Mouse (Mus musculus): ENCODE data around the gene Kdm5a. TPM values are rescaled to one million over a fixed set of nuclear protein-coding genes. Genes with fewer than 3 reads are reported as not detected.

Gene Kdm5a
- polyA plus RNA-seq, 1 experiment from 2014 or later: 32.7 TPM

GRCm38 (mm10) chr6:120343992-120344391, 19.9 kb upstream of the Kdm5a start:
- H3K36me3 ChIP-seq (ENCODE audit: insufficient read depth, low read length): peaks cover 6% of the 10 kb centered on the region; the same call in 1 of the 2 replicates

GRCm38 (mm10) chr6:120349018-120349417, 14.9 kb upstream of the Kdm5a start:
- Histone ChIP-seq H3K4me2 (replicated peaks; ENCODE audit: low read depth, low read length) (no peak overlapping the region), H3K27me3 (replicated peaks; ENCODE audit: insufficient read depth, low read length) (no peaks in the 10 kb centered on the region), H3K9ac (replicated peaks; ENCODE audit: low read depth) (no peak overlapping the region), H3K4me1 (ENCODE audit: insufficient read depth, low read depth, low read length) (no peaks in the 10 kb centered on the region), H3K4me3 (ENCODE audit: low read depth, low read length) (no peak overlapping the region), H3K36me3 (ENCODE audit: insufficient read depth, low read length) (peaks cover 9% of the 10 kb centered on the region; the same call in 1 of the 2 replicates), H3K27ac (ENCODE audit: low read length) (no peak overlapping the region), H3K9me3 (ENCODE audit: low read length) (no peaks in the 10 kb centered on the region)
- DNase-seq (ENCODE audit: low spot score) (no peak), ATAC-seq (no peak)
- TF ChIP-seq EP300 (IDR thresholded peaks at IDR 0.05) (no peak), CTCF (IDR thresholded peaks at IDR 0.05) (no peak)
- WGBS: 83% methylated on average over 3 of the region's 3 CpGs

More at GRCm38 (mm10) chr6:120343992-120344391, 19.9 kb upstream of the Kdm5a start:
- H3K27me3 ChIP-seq (replicated peaks; ENCODE audit: insufficient read depth, low read length): no peaks in the 10 kb centered on the region
- no peak overlapping the region for H3K9ac ChIP-seq (replicated peaks; ENCODE audit: low read depth)
- DNase-seq (ENCODE audit: low spot score) (no peak), ATAC-seq (no peak)
- H3K27ac ChIP-seq (ENCODE audit: low read length): no peak overlapping the region
- WGBS: 42% methylated on average over 1 of the region's 1 CpGs
- no peak overlapping the region for H3K4me3 ChIP-seq (ENCODE audit: low read depth, low read length)
- H3K4me2 ChIP-seq (replicated peaks; ENCODE audit: low read depth, low read length): no peak overlapping the region
- H3K9me3 ChIP-seq (ENCODE audit: low read length): no peaks in the 10 kb centered on the region
- H3K4me1 ChIP-seq (ENCODE audit: insufficient read depth, low read depth, low read length): no peaks in the 10 kb centered on the region
- TF ChIP-seq EP300 (IDR thresholded peaks at IDR 0.05) (no peak), CTCF (IDR thresholded peaks at IDR 0.05) (no peak)

- TF ChIP-seq CTCF (IDR thresholded peaks at IDR 0.05): no peak
- no peak for DNase-seq (ENCODE audit: low spot score)
- 22% methylated on average over 5 of the region's 5 CpGs for WGBS
- peak overlapping the region; percentile 50 for H3K4me3 ChIP-seq (ENCODE audit: low read depth, low read length)
- no peaks in the 10 kb centered on the region for H3K9me3 ChIP-seq (ENCODE audit: low read length)
- H3K27ac ChIP-seq (ENCODE audit: low read length): peak overlapping the region; percentile 79
- peak overlapping the region; percentile 52 for H3K9ac ChIP-seq (replicated peaks; ENCODE audit: low read depth)
- no peaks in the 10 kb centered on the region for H3K4me1 ChIP-seq (ENCODE audit: insufficient read depth, low read depth, low read length)
- H3K27me3 ChIP-seq (replicated peaks; ENCODE audit: insufficient read depth, low read length): no peaks in the 10 kb centered on the region
- H3K36me3 ChIP-seq (ENCODE audit: insufficient read depth, low read length): no peaks in the 10 kb centered on the region
- peak overlapping the region; percentile 62 for H3K4me2 ChIP-seq (replicated peaks; ENCODE audit: low read depth, low read length)
- ATAC-seq: no peak
Measured at GRCm38 (mm10) chr6:120356478-120356877, 7.4 kb upstream of the Kdm5a start.

- H3K4me2 ChIP-seq (replicated peaks; ENCODE audit: low read depth, low read length): peak overlapping the region; percentile 62
- H3K9me3 ChIP-seq (ENCODE audit: low read length): no peaks in the 10 kb centered on the region
- no peaks in the 10 kb centered on the region for H3K36me3 ChIP-seq (ENCODE audit: insufficient read depth, low read length)
- ATAC-seq (peak; percentile 100), DNase-seq (ENCODE audit: low spot score) (peak; percentile 99)
- no peaks in the 10 kb centered on the region for H3K27me3 ChIP-seq (replicated peaks; ENCODE audit: insufficient read depth, low read length)
- WGBS: under 1% methylated on average over 31 of the region's 31 CpGs
- TF ChIP-seq CTCF (IDR thresholded peaks at IDR 0.05): peak; percentile 52
- TF ChIP-seq EP300 (IDR thresholded peaks at IDR 0.05): no peak
- H3K4me1 ChIP-seq (ENCODE audit: insufficient read depth, low read depth, low read length): no peaks in the 10 kb centered on the region
- peak overlapping the region; percentile 50 for H3K4me3 ChIP-seq (ENCODE audit: low read depth, low read length)
- H3K9ac ChIP-seq (replicated peaks; ENCODE audit: low read depth): peak overlapping the region; percentile 52
- H3K27ac ChIP-seq (ENCODE audit: low read length): peak overlapping the region; percentile 79
Measured at GRCm38 (mm10) chr6:120356951-120357945, 6.7 kb upstream of the Kdm5a start.

- H3K4me3 ChIP-seq (ENCODE audit: low read depth, low read length): no peak overlapping the region
- no peak for TF ChIP-seq EP300 (IDR thresholded peaks at IDR 0.05)
- TF ChIP-seq CTCF (IDR thresholded peaks at IDR 0.05): no peak
- no peak for ATAC-seq
- H3K36me3 ChIP-seq (ENCODE audit: insufficient read depth, low read length): no peaks in the 10 kb centered on the region
- H3K27me3 ChIP-seq (replicated peaks; ENCODE audit: insufficient read depth, low read length): no peaks in the 10 kb centered on the region
- peaks cover 3% of the 10 kb centered on the region; the same call in 1 of the 2 replicates for H3K4me1 ChIP-seq (ENCODE audit: insufficient read depth, low read depth, low read length)
- no peak for DNase-seq (ENCODE audit: low spot score)
- H3K4me2 ChIP-seq (replicated peaks; ENCODE audit: low read depth, low read length): no peak overlapping the region
- no peaks in the 10 kb centered on the region for H3K9me3 ChIP-seq (ENCODE audit: low read length)
- H3K9ac ChIP-seq (replicated peaks; ENCODE audit: low read depth): no peak overlapping the region
- no peak overlapping the region for H3K27ac ChIP-seq (ENCODE audit: low read length)
- 92% methylated on average over 2 of the region's 2 CpGs for WGBS
Measured at GRCm38 (mm10) chr6:120362124-120362523, 1.8 kb upstream of the Kdm5a start.

Measured in lung, postnatal 0 days (tissue).